Mouse (Mus musculus): ENCODE measurements around the gene Wdr31. TPM values are rescaled to one million over a fixed set of nuclear protein-coding genes. Genes with fewer than 3 reads are reported as not detected.

Gene Wdr31
- polyA plus RNA-seq, 1 experiment from 2014 or later = 0.48 TPM

DNA sequence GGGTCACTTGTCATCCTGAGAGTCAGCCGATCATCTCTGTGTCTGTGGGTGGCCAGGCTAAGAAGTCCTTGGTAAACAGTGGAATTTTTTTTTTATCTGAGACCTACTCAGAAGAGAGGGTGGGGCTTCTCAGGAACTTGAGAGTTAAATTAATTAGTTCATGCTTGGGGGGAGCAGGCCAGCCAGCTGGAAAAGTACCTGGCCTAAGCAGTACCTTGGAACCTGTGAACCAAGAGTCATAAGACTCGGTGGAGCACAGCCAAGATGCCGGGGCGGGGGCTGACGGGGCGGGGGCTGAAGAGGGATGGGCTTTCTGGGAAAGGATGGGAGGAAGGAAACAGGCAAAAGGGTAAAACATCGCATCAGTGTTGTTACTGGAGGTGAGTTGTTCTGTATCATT is 32.8 kb downstream of the Wdr31 start:
- no peak overlapping the region for H3K4me3 ChIP-seq (ENCODE audit: low read depth, low read length)
- 65% methylated on average over 7 of the region's 7 CpGs for WGBS (ENCODE audit: insufficient replicate concordance)

DNA sequence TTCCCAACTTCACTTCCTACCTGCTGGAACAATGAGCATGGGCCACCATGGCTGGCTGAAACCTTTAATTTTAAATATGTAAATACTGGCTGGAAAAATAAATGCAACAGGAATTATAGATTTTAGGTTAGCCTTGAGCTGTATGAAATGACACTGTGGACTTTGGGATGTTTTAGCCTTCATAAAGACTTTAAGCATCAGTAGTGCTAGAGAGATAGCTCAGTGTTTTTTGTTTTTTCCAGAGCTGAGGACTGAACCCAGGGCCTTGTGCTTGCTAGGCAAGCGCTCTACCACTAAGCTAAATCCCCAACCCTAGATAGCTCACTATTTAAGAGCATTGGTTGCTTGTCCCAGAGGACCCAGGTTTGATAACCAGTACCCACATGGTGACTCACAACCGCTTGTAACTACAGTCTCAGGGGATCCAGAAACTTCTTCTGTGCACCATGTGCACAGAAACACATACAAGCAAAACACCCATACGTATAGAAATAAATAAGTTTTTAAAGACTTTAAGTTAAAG is 33.4 kb downstream of the Wdr31 start:
- Histone ChIP-seq H3K27me3 (ENCODE audit: control insufficient read depth, insufficient read depth, low read depth, low read length) (no peaks in the 10 kb centered on the region), H3K27ac (ENCODE audit: low read length) (no peak overlapping the region), H3K9ac (ENCODE audit: low read depth, low read length) (no peak overlapping the region), H3K9me3 (replicated peaks; ENCODE audit: control insufficient read depth, low read length) (no peaks in the 10 kb centered on the region), H3K4me1 (ENCODE audit: control insufficient read depth, low read depth, low read length) (peaks cover 1% of the 10 kb centered on the region), H3K36me3 (ENCODE audit: control insufficient read depth, insufficient read depth) (no peaks in the 10 kb centered on the region), H3K4me3 (ENCODE audit: low read depth, low read length) (no peak overlapping the region), H3K4me2 (ENCODE audit: low read depth, low read length) (no peak overlapping the region)
- ATAC-seq (ENCODE audit: low read depth) = no peak
- 62% methylated on average over 3 of the region's 3 CpGs for WGBS (ENCODE audit: insufficient replicate concordance)

More for the DNA sequence above, 32.8 kb downstream of the Wdr31 start:
- no peak overlapping the region for H3K4me2 ChIP-seq (ENCODE audit: low read depth, low read length)
- H3K9me3 ChIP-seq (replicated peaks; ENCODE audit: control insufficient read depth, low read length) = no peaks in the 10 kb centered on the region
- no peaks in the 10 kb centered on the region for H3K36me3 ChIP-seq (ENCODE audit: control insufficient read depth, insufficient read depth)
- no peak for ATAC-seq (ENCODE audit: low read depth)
- H3K27me3 ChIP-seq (ENCODE audit: control insufficient read depth, insufficient read depth, low read depth, low read length) = no peaks in the 10 kb centered on the region
- H3K4me1 ChIP-seq (ENCODE audit: control insufficient read depth, low read depth, low read length) = no peaks in the 10 kb centered on the region
- no peak overlapping the region for H3K9ac ChIP-seq (ENCODE audit: low read depth, low read length)
- H3K27ac ChIP-seq (ENCODE audit: low read length) = no peak overlapping the region

DNA sequence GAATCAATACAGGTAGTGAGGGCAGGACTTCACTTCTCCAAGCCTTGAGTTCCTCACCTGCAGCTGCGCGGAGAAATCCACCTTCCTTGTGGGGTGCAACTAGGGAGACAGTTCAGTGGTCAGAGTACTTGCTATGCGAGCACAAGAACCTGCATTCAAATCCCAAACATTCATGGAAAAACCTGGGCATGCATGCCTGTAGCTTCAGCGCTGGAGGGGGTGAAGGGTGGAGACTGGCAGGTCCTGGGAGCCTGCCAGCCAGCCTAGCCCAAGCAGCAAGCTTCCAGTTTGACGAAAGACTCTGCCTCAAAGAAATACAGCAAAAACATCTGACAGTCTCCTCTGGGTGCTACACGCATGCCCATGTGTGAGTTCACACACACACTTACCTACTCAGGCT is 35.6 kb downstream of the Wdr31 start, which contains the start of gene Rnf183:
TSS of gene Rnf183 (minus strand) at position 172 of the 400 bp plus-strand sequence.
- no peaks in the 10 kb centered on the region for H3K36me3 ChIP-seq (ENCODE audit: control insufficient read depth, insufficient read depth)
- H3K4me3 ChIP-seq (ENCODE audit: low read depth, low read length) = no peak within 1 kb of the TSS
- 69% methylated on average over 6 of the region's 6 CpGs for WGBS (ENCODE audit: insufficient replicate concordance)
- no peak for ATAC-seq (ENCODE audit: low read depth)
- no peaks in the 10 kb centered on the region for H3K27me3 ChIP-seq (ENCODE audit: control insufficient read depth, insufficient read depth, low read depth, low read length)
- no peak within 1 kb of the TSS for H3K9ac ChIP-seq (ENCODE audit: low read depth, low read length)
- H3K4me1 ChIP-seq (ENCODE audit: control insufficient read depth, low read depth, low read length) = peaks cover 13% of the 10 kb centered on the region
- H3K4me2 ChIP-seq (ENCODE audit: low read depth, low read length) = no peak within 1 kb of the TSS
- H3K9me3 ChIP-seq (replicated peaks; ENCODE audit: control insufficient read depth, low read length) = no peaks in the 10 kb centered on the region
- H3K27ac ChIP-seq (ENCODE audit: low read length) = no peak within 1 kb of the TSS

DNA sequence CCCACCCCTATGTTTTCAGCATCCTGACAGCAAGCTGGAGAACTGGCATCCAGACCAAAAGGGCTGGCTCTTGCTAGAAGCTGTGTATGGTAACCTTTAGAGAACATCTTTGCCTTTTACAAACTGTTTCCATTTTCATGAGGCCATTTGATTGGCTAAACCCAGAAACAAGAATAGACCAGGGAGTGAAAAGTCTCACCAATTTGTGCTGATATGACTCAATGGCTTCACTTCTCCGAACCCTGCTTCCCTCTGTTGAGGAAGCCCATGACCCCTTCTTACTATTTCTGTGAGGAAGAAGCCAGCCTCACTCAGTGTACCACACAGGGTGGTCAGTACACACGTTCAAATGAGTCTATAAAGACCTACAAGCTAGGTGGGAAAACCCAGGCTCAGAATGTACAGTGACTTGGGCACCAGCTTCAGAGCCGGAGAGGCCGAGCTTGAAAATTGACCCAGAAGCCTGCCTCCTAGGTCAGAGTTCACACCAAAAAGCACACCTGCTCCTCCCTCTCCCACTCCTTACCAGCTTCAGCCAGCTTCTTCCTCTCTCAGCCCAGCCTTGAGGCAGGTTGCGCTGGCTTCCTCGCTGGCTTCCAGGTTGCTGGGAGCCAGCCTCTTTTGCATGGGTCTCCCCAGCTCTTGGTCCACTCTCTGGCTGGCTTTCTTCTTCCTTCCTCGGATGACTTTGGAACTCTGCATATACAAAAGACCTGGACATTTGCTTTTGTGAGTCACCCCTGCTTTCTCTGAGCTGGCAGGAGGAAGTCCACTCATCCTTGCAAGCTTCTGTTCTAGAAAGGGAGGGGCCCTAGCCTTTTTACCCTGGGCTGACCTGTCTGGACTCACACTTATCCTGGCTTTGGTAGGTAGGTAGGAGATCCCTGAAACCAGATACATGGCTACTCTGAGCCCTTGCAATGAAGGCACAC is 36.5 kb downstream of the Wdr31 start:
- Histone ChIP-seq H3K27me3 (ENCODE audit: control insufficient read depth, insufficient read depth, low read depth, low read length) (no peaks in the 10 kb centered on the region), H3K36me3 (ENCODE audit: control insufficient read depth, insufficient read depth) (no peaks in the 10 kb centered on the region), H3K4me1 (ENCODE audit: control insufficient read depth, low read depth, low read length) (peaks cover 13% of the 10 kb centered on the region), H3K9ac (ENCODE audit: low read depth, low read length) (no peak overlapping the region), H3K4me3 (ENCODE audit: low read depth, low read length) (no peak overlapping the region), H3K9me3 (replicated peaks; ENCODE audit: control insufficient read depth, low read length) (no peaks in the 10 kb centered on the region), H3K27ac (ENCODE audit: low read length) (no peak overlapping the region), H3K4me2 (ENCODE audit: low read depth, low read length) (no peak overlapping the region)
- 67% methylated on average over 7 of the region's 7 CpGs for WGBS (ENCODE audit: insufficient replicate concordance)
- no peak for ATAC-seq (ENCODE audit: low read depth)

DNA sequence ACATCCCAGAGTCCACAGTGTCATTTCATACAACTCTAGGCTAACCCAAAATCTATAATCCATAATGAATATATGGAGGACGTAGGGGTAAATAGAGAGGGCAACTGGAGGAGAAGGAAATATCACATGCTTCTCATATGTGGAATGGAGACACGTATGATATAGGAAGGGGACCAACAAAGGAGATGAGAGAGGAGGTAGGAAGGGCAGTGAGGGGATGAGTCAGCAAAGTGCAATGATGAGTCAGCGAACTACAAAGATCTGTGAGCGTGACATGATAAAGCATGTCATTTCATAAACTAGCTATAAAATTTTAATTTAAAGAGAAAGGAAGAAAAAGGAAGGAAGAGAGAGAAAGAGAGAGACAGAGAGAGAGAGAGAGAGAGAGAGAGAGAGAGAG is 39.2 kb downstream of the Wdr31 start:
- peak; percentile 80 for ATAC-seq (ENCODE audit: low read depth)
- Histone ChIP-seq H3K4me2 (ENCODE audit: low read depth, low read length) (no peak overlapping the region), H3K9ac (ENCODE audit: low read depth, low read length) (no peak overlapping the region), H3K9me3 (replicated peaks; ENCODE audit: control insufficient read depth, low read length) (no peaks in the 10 kb centered on the region), H3K27ac (ENCODE audit: low read length) (peak overlapping the region; percentile 52), H3K27me3 (ENCODE audit: control insufficient read depth, insufficient read depth, low read depth, low read length) (no peaks in the 10 kb centered on the region), H3K36me3 (ENCODE audit: control insufficient read depth, insufficient read depth) (no peaks in the 10 kb centered on the region), H3K4me1 (ENCODE audit: control insufficient read depth, low read depth, low read length) (peaks cover 13% of the 10 kb centered on the region), H3K4me3 (ENCODE audit: low read depth, low read length) (no peak overlapping the region)
- WGBS (ENCODE audit: insufficient replicate concordance) = 30% methylated on average over 4 of the region's 4 CpGs

DNA sequence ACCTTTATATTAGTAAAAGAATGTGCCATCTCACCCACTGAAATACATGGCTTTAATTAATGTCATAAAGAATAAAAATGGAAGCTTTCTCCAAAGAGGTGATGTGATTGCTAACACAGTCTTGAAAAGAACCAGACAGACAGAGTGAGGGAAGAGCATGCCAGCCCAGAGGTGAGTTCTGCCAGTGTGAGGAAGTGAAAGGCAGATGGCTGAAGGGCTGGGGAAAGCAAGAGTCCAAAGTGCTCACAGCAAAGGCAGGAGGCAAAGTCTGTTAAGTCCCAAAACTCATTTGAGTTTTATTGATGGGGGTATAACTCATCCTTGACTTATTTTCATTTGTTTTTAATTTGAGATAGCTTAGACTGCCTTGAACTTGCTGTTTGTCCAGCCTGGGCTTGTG is 40.0 kb downstream of the Wdr31 start:
- Histone ChIP-seq H3K9ac (ENCODE audit: low read depth, low read length) (no peak overlapping the region), H3K9me3 (replicated peaks; ENCODE audit: control insufficient read depth, low read length) (no peaks in the 10 kb centered on the region), H3K4me2 (ENCODE audit: low read depth, low read length) (no peak overlapping the region), H3K4me1 (ENCODE audit: control insufficient read depth, low read depth, low read length) (peaks cover 13% of the 10 kb centered on the region), H3K27me3 (ENCODE audit: control insufficient read depth, insufficient read depth, low read depth, low read length) (no peaks in the 10 kb centered on the region), H3K27ac (ENCODE audit: low read length) (no peak overlapping the region), H3K4me3 (ENCODE audit: low read depth, low read length) (no peak overlapping the region), H3K36me3 (ENCODE audit: control insufficient read depth, insufficient read depth) (no peaks in the 10 kb centered on the region)
- ATAC-seq (ENCODE audit: low read depth) = no peak

DNA sequence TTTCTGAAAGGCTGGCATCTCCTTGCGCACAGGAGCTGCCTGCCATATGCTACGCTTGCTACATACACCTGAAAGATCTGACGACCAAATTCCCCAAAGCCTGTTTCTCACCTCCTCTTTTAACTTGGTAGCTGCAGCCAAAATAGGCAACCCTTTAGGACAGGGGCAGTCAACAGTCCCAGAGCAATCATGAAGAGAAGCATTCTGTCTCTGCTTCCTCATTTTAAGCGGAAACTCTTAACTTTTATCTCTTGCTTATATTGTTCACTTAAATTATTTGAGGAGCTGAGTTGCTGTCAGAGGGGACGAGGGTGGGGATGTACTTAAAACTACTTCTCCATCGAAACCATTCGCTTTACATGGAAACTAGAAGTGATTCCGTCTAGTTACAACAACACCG is 41.1 kb downstream of the Wdr31 start:
- ATAC-seq (ENCODE audit: low read depth) = no peak
- no peak overlapping the region for H3K27ac ChIP-seq (ENCODE audit: low read length)
- H3K36me3 ChIP-seq (ENCODE audit: control insufficient read depth, insufficient read depth) = peaks cover 6% of the 10 kb centered on the region; the same call in 1 of the 2 replicates
- H3K9ac ChIP-seq (ENCODE audit: low read depth, low read length) = no peak overlapping the region
- H3K4me1 ChIP-seq (ENCODE audit: control insufficient read depth, low read depth, low read length) = peaks cover 13% of the 10 kb centered on the region
- H3K27me3 ChIP-seq (ENCODE audit: control insufficient read depth, insufficient read depth, low read depth, low read length) = no peaks in the 10 kb centered on the region
- 71% methylated on average over 9 of the region's 9 CpGs for WGBS (ENCODE audit: insufficient replicate concordance)
- H3K4me3 ChIP-seq (ENCODE audit: low read depth, low read length) = no peak overlapping the region
- H3K4me2 ChIP-seq (ENCODE audit: low read depth, low read length) = no peak overlapping the region
- H3K9me3 ChIP-seq (replicated peaks; ENCODE audit: control insufficient read depth, low read length) = no peaks in the 10 kb centered on the region

DNA sequence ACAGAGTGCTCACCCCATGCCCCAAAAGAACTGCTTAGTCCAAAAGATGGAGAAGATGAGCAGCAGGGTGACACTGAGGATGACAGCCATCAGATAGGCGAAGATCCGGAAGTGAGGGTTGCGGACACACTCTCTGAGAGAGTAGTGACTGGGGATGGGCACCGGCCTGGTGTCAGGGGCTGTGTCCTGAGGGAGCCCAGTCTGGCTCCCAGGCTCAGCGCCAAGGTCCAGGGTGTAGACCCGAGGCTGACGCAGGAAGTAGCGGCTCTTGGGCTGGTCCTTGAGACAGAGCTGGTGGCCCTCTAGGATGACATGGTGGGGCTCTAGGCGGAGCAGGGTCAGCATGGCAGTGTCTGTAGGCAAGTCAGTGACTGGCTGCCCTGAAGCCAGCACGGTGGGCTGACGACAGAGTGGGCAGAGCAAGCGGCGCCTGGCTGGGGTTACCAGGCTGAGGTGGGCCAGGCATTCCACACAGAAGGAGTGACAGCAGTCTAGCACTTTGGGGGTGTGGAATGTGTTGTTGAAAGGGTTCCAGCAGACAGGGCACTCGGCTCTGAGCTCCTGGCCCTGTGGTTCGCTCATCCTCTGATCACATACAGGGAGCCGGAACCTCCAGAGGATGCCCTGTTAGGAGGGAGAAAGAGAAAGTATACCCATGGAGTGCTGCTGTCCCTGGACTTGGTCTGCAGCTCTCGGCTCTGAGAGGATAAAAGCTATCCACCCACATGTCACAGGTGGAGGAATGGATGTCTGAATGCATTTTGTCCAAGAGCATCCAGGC is 42.5 kb downstream of the Wdr31 start:
- no peak overlapping the region for H3K9ac ChIP-seq (ENCODE audit: low read depth, low read length)
- H3K4me1 ChIP-seq (ENCODE audit: control insufficient read depth, low read depth, low read length) = peaks cover 13% of the 10 kb centered on the region
- H3K4me2 ChIP-seq (ENCODE audit: low read depth, low read length) = no peak overlapping the region
- no peaks in the 10 kb centered on the region for H3K9me3 ChIP-seq (replicated peaks; ENCODE audit: control insufficient read depth, low read length)
- no peak overlapping the region for H3K4me3 ChIP-seq (ENCODE audit: low read depth, low read length)
- no peak overlapping the region for H3K27ac ChIP-seq (ENCODE audit: low read length)
- peak; percentile 15; the same call in 1 of the 2 replicates for ATAC-seq (ENCODE audit: low read depth)
- peaks cover 18% of the 10 kb centered on the region for H3K36me3 ChIP-seq (ENCODE audit: control insufficient read depth, insufficient read depth)
- H3K27me3 ChIP-seq (ENCODE audit: control insufficient read depth, insufficient read depth, low read depth, low read length) = no peaks in the 10 kb centered on the region
- WGBS (ENCODE audit: insufficient replicate concordance) = 69% methylated on average over 17 of the region's 17 CpGs
